Mouse (Mus musculus) cortical plate, adult 2 months (tissue): ENCODE measurements around the gene Nat10.

Experiments
- CTCF ChIP-seq: fragments of 200-500 bp; IDR thresholded peaks from 2 replicates; pipeline ENCODE4 v1.5.1; 2011; ENCODE audit warnings: mild to moderate bottlenecking, control low read depth, low read length; ENCODE audit not compliant: insufficient read depth; ENCODE audit errors: extremely low read depth
- POLR2A ChIP-seq: fragments of 200-500 bp; IDR thresholded peaks from 2 replicates; pipeline ENCODE4 v1.6.1; 2011; ENCODE audit warnings: mild to moderate bottlenecking, low read length, control low read depth; ENCODE audit not compliant: insufficient read depth; ENCODE audit errors: extremely low read depth

DNA sequence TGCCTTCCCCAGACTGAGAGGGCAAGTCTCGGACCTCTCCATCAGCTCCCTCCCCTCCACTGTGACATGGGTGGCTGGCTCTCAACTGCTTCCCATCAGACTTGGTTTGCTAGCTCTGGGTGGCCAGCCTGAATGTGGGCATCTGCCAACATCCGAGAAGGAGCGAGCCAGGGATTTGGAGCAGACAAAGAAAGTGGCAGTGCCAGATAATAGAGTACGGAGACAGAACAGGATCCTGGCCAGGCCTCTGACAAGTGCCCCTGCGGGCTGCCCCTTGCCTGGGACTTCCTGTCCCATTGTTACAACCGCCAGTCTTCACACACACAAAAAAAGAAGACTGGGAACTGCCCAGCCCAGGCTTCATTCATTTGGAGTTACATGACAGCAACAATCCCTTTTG, 70.6 kb downstream of the Nat10 start:
- TF ChIP-seq CTCF: no peak
- TF ChIP-seq POLR2A: no peak
